In genomic region chr4:82400536-82400935, GRCm38 (mm10) we compare ENCODE assay signal across 7 mouse cellular contexts.
A peak's percentile ranks its signal among the peaks of the same experiment; 100 is the strongest.
DNase-seq lines count a peak whose midpoint lies in the region; ATAC-seq lines count a peak whose summit lies in the region.

No protein-coding gene starts in this region.

- ATAC-seq in limb, embryonic 13.5 days (ENCODE audit: low FRiP score, low read depth): no peak

- H3K9ac ChIP-seq in limb, embryonic 13.5 days: no peak overlapping the region

- peak; percentile 59 for DNase-seq in NIH3T3 (ENCODE audit: low read depth)
- peak; percentile 24 for DNase-seq in heart, postnatal 25 days (ENCODE audit: low spot score)
- DNase-seq in retina, embryonic 14.5 days (ENCODE audit: low spot score): peak; percentile 31
- DNase-seq in layer of hippocampus, postnatal 36 days: no peak
- DNase-seq in thymus, postnatal 36 days: no peak

- H3K27me3 ChIP-seq in limb, embryonic 13.5 days: no peaks in the 10 kb centered on the region

- 21% methylated on average over 5 of the region's 5 CpGs for WGBS in limb, embryonic 13.5 days

- H3K9me3 ChIP-seq in limb, embryonic 13.5 days: no peaks in the 10 kb centered on the region

- H3K4me1 ChIP-seq in brown adipose tissue, adult 24 weeks (ENCODE audit: control insufficient read depth, insufficient read depth, insufficient read length, low read length): peaks cover 48% of the 10 kb centered on the region
- peaks cover 68% of the 10 kb centered on the region for H3K4me1 ChIP-seq in limb, embryonic 13.5 days

- intact Hi-C loops in heart, postnatal 25 days (cut with DNase I): loop anchor here (2.0 to 5.0 kb wide), 2 partner anchors 44 to 102 kb away; no protein-coding TSS in a partner anchor

- H3K27ac ChIP-seq in brown adipose tissue, adult 24 weeks (replicated peaks; ENCODE audit: low read depth, low read length): peak overlapping the region; percentile 73
- H3K27ac ChIP-seq in limb, embryonic 13.5 days: peak overlapping the region; percentile 63; the same call in 1 of the 2 replicates

- H3K4me3 ChIP-seq in brown adipose tissue, adult 24 weeks (ENCODE audit: insufficient read depth, low read depth, low read length): no peak overlapping the region
- no peak overlapping the region for H3K4me3 ChIP-seq in limb, embryonic 13.5 days

- peaks cover 4% of the 10 kb centered on the region; the same call in 1 of the 2 replicates for H3K36me3 ChIP-seq in limb, embryonic 13.5 days

- H3K4me2 ChIP-seq in limb, embryonic 13.5 days (replicated peaks): no peak overlapping the region

Comparison
In these comparisons a context has a peak if more than half of its experiments do, and no peak if none do; other contexts are left out.
1. DNase-seq: peak in NIH3T3 (single experiment), heart, postnatal 25 days (single experiment) and retina, embryonic 14.5 days (single experiment); none in layer of hippocampus, postnatal 36 days (0 of 2) and thymus, postnatal 36 days (0 of 2).